23 mouse cellular contexts compared by ENCODE assay signal in genomic region chr15:64474236-64474635, GRCm38 (mm10).
DNase-seq lines count a peak whose midpoint lies in the region; ATAC-seq lines count a peak whose summit lies in the region.
"Had no signal": no experiment of that assay in that cellular context is flagged by ENCODE, and none has a peak within 500 bp of the region (broad histone marks: within the 10 kb centered on the region; RNA-seq: fewer than 3 reads in every experiment).

No protein-coding gene starts in this region.

- no peak overlapping the region for H3K4me3 ChIP-seq in neural tube, embryonic 15.5 days (replicated peaks)
- H3K4me3 ChIP-seq: heart, embryonic 10.5 days; heart, embryonic 13.5 days had no signal

- no peak for ATAC-seq in neural tube, embryonic 15.5 days (ENCODE audit: low FRiP score)
- ATAC-seq: CD4-positive, CD25-positive, alpha-beta regulatory T cell, adult 4 months; forebrain, embryonic 14.5 days; forebrain, postnatal 0 days; hindbrain, postnatal 0 days; inflammation-experienced regulatory T-cells, adult 6 months; intestine, embryonic 16.5 days; Patski had no signal

- H3K36me3 ChIP-seq in neural tube, embryonic 15.5 days: no peaks in the 10 kb centered on the region
- H3K36me3 ChIP-seq: heart, embryonic 10.5 days; heart, embryonic 13.5 days had no signal

- no peak overlapping the region for H3K9ac ChIP-seq in neural tube, embryonic 15.5 days (replicated peaks)
- H3K9ac ChIP-seq: forebrain, postnatal 0 days; heart, embryonic 13.5 days; hindbrain, embryonic 14.5 days had no signal

- H3K4me1 ChIP-seq in neural tube, embryonic 15.5 days: no peaks in the 10 kb centered on the region
- H3K4me1 ChIP-seq: heart, embryonic 10.5 days had no signal

- peak; percentile 70 for DNase-seq in 3134 (ENCODE audit: extremely low read depth, insufficient read length, low spot score)
- DNase-seq in 3T3-L1 (ENCODE audit: low read depth, low spot score): peak; percentile 88
- peak; percentile 66 for DNase-seq in NIH3T3 (ENCODE audit: low read depth)
- DNase-seq in skeletal muscle tissue, adult 2 months (ENCODE audit: low read depth, low spot score): peak; percentile 15
- DNase-seq in frontal cortex, postnatal 10 days (ENCODE audit: low spot score in 2 of 2): no peak
- DNase-seq: adrenal gland, postnatal 10 days; adrenal gland, postnatal 36 days; B cell, adult 2 months; cerebellum, adult 18-20 months; cerebellum, adult 9-10 months; cerebellum, postnatal 14 days; forebrain, postnatal 0 days; gastrocnemius, postnatal 25 days had no signal

- H3K27me3 ChIP-seq in neural tube, embryonic 15.5 days (replicated peaks): no peaks in the 10 kb centered on the region
- H3K27me3 ChIP-seq: heart, embryonic 13.5 days; Patski had no signal

- no peak overlapping the region for H3K27ac ChIP-seq in neural tube, embryonic 15.5 days (replicated peaks)
- H3K27ac ChIP-seq: heart, embryonic 10.5 days; heart, embryonic 13.5 days; hindbrain, embryonic 14.5 days; hindbrain, postnatal 0 days had no signal

- WGBS in neural tube, embryonic 15.5 days: 89% methylated on average over 1 of the region's 1 CpGs

- H3K4me2 ChIP-seq in neural tube, embryonic 15.5 days: no peak overlapping the region
- H3K4me2 ChIP-seq: heart, embryonic 13.5 days; hindbrain, embryonic 14.5 days had no signal

- no peaks in the 10 kb centered on the region for H3K9me3 ChIP-seq in neural tube, embryonic 15.5 days (replicated peaks)
- H3K9me3 ChIP-seq: heart, embryonic 10.5 days; heart, embryonic 13.5 days had no signal

Comparison
In these comparisons a context has a peak if more than half of its experiments do, and no peak if none do; other contexts are left out.
1. DNase-seq: peak in 3134 (single experiment), 3T3-L1 (single experiment), NIH3T3 (single experiment) and skeletal muscle tissue, adult 2 months (single experiment); none in frontal cortex, postnatal 10 days (0 of 2).